Mouse (Mus musculus): ENCODE data around the gene Ube2cbp. TPM values are rescaled to one million over a fixed set of nuclear protein-coding genes. Genes with fewer than 3 reads are reported as not detected.

The Ube2cbp gene
- total RNA-seq (2021): 1 to 10 TPM; 2.9 to 4.1 TPM
- long read RNA-seq, experiment 1, partial matches to known transcripts: 1 of 4 reads
- long read RNA-seq, experiment 1, other reads (novel, unspliced or antisense): 1 of 4 reads
- long read RNA-seq, experiment 2, partial matches to known transcripts: 1 of 5 reads
- long read RNA-seq, experiment 2, other reads (novel, unspliced or antisense): 0 of 5 reads

- peak; percentile 80 for DNase-seq
Observed at GRCm38 (mm10) chr9:86464151-86465105, at the start of gene Ube2cbp. Ube2cbp (minus strand) TSS chr9:86464950.

- DNase-seq: no peak
Observed at GRCm38 (mm10) chr9:86514390-86514789, 49.6 kb upstream of the Ube2cbp start.

- no peak for DNase-seq
Observed at GRCm38 (mm10) chr9:86513733-86514132, 49.0 kb upstream of the Ube2cbp start.

- no peak for DNase-seq
Observed at GRCm38 (mm10) chr9:86507437-86507836, 42.7 kb upstream of the Ube2cbp start.

GRCm38 (mm10) chr9:86499083-86499482 lies 34.3 kb upstream of the Ube2cbp start:
- no peak for DNase-seq

GRCm38 (mm10) chr9:86496261-86496660 lies 31.5 kb upstream of the Ube2cbp start:
- no peak for DNase-seq

- no peak for DNase-seq
Observed at GRCm38 (mm10) chr9:86491740-86492139, 27.0 kb upstream of the Ube2cbp start.

GRCm38 (mm10) chr9:86482236-86482635 lies 17.5 kb upstream of the Ube2cbp start:
- no peak for DNase-seq

GRCm38 (mm10) chr9:86478414-86479093 lies 13.8 kb upstream of the Ube2cbp start:
- DNase-seq: no peak

- no peak for DNase-seq
Observed at GRCm38 (mm10) chr9:86476763-86477162, 12.0 kb upstream of the Ube2cbp start.

- DNase-seq: no peak
Observed at GRCm38 (mm10) chr9:86475956-86476355, 11.2 kb upstream of the Ube2cbp start.

- peak; percentile 93 for DNase-seq
Observed at GRCm38 (mm10) chr9:86466990-86467870, 2.5 kb upstream of the Ube2cbp start, which contains the start of gene Dop1a. Dop1a (plus strand) TSS chr9:86467154.

GRCm38 (mm10) chr9:86453626-86454025 lies 11.1 kb downstream of the Ube2cbp start:
- DNase-seq: no peak

GRCm38 (mm10) chr9:86451617-86452016 lies 13.1 kb downstream of the Ube2cbp start:
- DNase-seq: no peak

- no peak for DNase-seq
Observed at GRCm38 (mm10) chr9:86451094-86451493, 13.7 kb downstream of the Ube2cbp start.

- peak; percentile 31 for DNase-seq
Observed at GRCm38 (mm10) chr9:86449581-86449980, 15.2 kb downstream of the Ube2cbp start.

GRCm38 (mm10) chr9:86447431-86447830 lies 17.3 kb downstream of the Ube2cbp start:
- no peak for DNase-seq

- DNase-seq: no peak
Observed at GRCm38 (mm10) chr9:86446847-86447246, 17.9 kb downstream of the Ube2cbp start.

GRCm38 (mm10) chr9:86442248-86442647 lies 22.5 kb downstream of the Ube2cbp start:
- no peak for DNase-seq

- no peak for DNase-seq
Observed at GRCm38 (mm10) chr9:86438337-86439009, 26.3 kb downstream of the Ube2cbp start.

- no peak for DNase-seq
Observed at GRCm38 (mm10) chr9:86436608-86437007, 28.1 kb downstream of the Ube2cbp start.
